Mouse (Mus musculus): ENCODE results near the gene Rexo5.

DNA sequence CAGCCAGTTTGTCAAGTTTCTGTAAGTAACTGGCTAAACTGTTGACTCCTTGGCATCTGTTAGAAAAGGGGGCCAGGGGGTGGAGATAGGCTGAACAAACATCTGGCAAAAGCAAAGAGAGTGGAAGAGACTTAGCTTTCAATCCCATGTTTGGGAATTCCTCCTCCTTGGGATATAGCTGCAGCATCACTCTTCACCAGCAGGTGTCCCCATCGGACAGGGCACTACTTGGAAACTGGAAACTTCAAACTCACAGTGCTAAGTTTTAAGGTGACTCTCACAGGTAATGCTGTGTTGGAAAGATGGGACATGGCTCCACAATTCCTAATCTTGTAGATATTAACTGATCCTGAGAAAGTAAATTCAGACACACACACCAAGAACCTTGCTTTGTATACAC is 55.3 kb downstream of the Rexo5 start:
- no peak for TF ChIP-seq MYOG (IDR thresholded peaks at IDR 0.05; ENCODE audit: control insufficient read depth, extremely low read depth, insufficient read length)
- TF ChIP-seq CTCF (IDR thresholded peaks at IDR 0.05; ENCODE audit: control insufficient read depth, insufficient read depth, insufficient read length), result peak; percentile 49

Measured in C2C12 (cell line).